ENCODE assay signal across 8 mouse cellular contexts in genomic region chr2:29194547-29195463, GRCm38 (mm10). TPM values are rescaled to one million over a fixed set of nuclear protein-coding genes. Genes with fewer than 3 reads are reported as not detected.
DNase-seq lines count a peak whose midpoint lies in the region; ATAC-seq lines count a peak whose summit lies in the region.

No protein-coding gene starts in this region.

- no peaks in the 10 kb centered on the region for H3K36me3 ChIP-seq in forebrain, embryonic 16.5 days (ENCODE audit: control insufficient read depth, insufficient read depth)
- H3K36me3 ChIP-seq in hindbrain, embryonic 11.5 days (ENCODE audit: control insufficient read depth, insufficient read depth, low read length): no peaks in the 10 kb centered on the region

- DNase-seq in Muller cell, postnatal 12 days (ENCODE audit: inconsistent ontology term): peak; percentile 70
- peak; percentile 86 to 95 for DNase-seq in cerebellum, adult 18-20 months
- DNase-seq in hindbrain, embryonic 11.5 days (ENCODE audit: low spot score): peak; percentile 87
- DNase-seq in layer of hippocampus, postnatal 25 days (ENCODE audit: extremely low spot score in 1 of 2, low spot score in 1 of 2): peak; percentile 74 to 83
- peak; percentile 64 for DNase-seq in lung, postnatal 25 days (ENCODE audit: low spot score)
- DNase-seq in right cerebral cortex, adult 18-20 months: peak; percentile 61
- DNase-seq in urinary bladder, postnatal 14 days (ENCODE audit: low spot score): peak; percentile 78

- peak overlapping the region; percentile 88 for H3K4me2 ChIP-seq in forebrain, embryonic 16.5 days (ENCODE audit: low read length)
- H3K4me2 ChIP-seq in hindbrain, embryonic 11.5 days (replicated peaks; ENCODE audit: low read depth, low read length): peak overlapping the region; percentile 99

- H3K27ac ChIP-seq in forebrain, embryonic 16.5 days (ENCODE audit: low read length): no peak overlapping the region
- no peak overlapping the region for H3K27ac ChIP-seq in hindbrain, embryonic 11.5 days (ENCODE audit: low read depth, low read length)

- no peaks in the 10 kb centered on the region for H3K27me3 ChIP-seq in forebrain, embryonic 16.5 days (replicated peaks; ENCODE audit: control insufficient read depth, insufficient read depth, low read length)
- peaks cover 10% of the 10 kb centered on the region for H3K27me3 ChIP-seq in hindbrain, embryonic 11.5 days (ENCODE audit: control insufficient read depth, insufficient read depth, low read length)

- H3K4me1 ChIP-seq in forebrain, embryonic 16.5 days (replicated peaks; ENCODE audit: control insufficient read depth, insufficient read depth, low read length): peaks cover 9% of the 10 kb centered on the region
- H3K4me1 ChIP-seq in hindbrain, embryonic 11.5 days (replicated peaks; ENCODE audit: control insufficient read depth, insufficient read depth, low read length): no peaks in the 10 kb centered on the region; the same call in 1 of the 2 replicates

- H3K9ac ChIP-seq in forebrain, embryonic 16.5 days (replicated peaks; ENCODE audit: low read depth, low read length): peak overlapping the region; percentile 56
- H3K9ac ChIP-seq in hindbrain, embryonic 11.5 days (ENCODE audit: low read depth, low read length): peak overlapping the region; percentile 40; the same call in 1 of the 2 replicates

- H3K4me3 ChIP-seq in forebrain, embryonic 16.5 days (replicated peaks; ENCODE audit: low read length): peak overlapping the region; percentile 45
- peak overlapping the region; percentile 49 for H3K4me3 ChIP-seq in hindbrain, embryonic 11.5 days (ENCODE audit: low read depth, low read length)

- 1% methylated on average over 61 of the region's 61 CpGs for WGBS in forebrain, embryonic 16.5 days
- 2% methylated on average over 56 of the region's 61 CpGs for WGBS in hindbrain, embryonic 11.5 days

- H3K9me3 ChIP-seq in forebrain, embryonic 16.5 days (ENCODE audit: control insufficient read depth, low read length): no peaks in the 10 kb centered on the region
- no peaks in the 10 kb centered on the region for H3K9me3 ChIP-seq in hindbrain, embryonic 11.5 days (ENCODE audit: control insufficient read depth, low read length)

- ATAC-seq in forebrain, embryonic 16.5 days: peak; percentile 60
- peak; percentile 79 for ATAC-seq in hindbrain, embryonic 11.5 days (ENCODE audit: low FRiP score)

RNA-seq across cellular contexts. Expression of gene Ntng2, which starts 58.0 kb away (rescaled TPM):
- 9.1 and 10.3 TPM in 2 replicates for polyA plus RNA-seq in forebrain, embryonic 16.5 days (2015; fragmentation: Nextera tagmentation; extraction: Ambion mirVana)
- 2.7 and 2.8 TPM in 2 replicates for polyA plus RNA-seq in hindbrain, embryonic 11.5 days (2014; fragmentation: Nextera tagmentation; extraction: Ambion mirVana)
- 100 to 1,000 TPM in 1 of 2 experiments, 10 to 100 TPM in 1; 94.0 to 109 TPM for total RNA-seq in layer of hippocampus, postnatal 25 days (2021)
